Mouse (Mus musculus) skeletal muscle tissue, postnatal 0 days (tissue): ENCODE data around the gene Cxcr2. TPM values are rescaled to one million over a fixed set of nuclear protein-coding genes. Genes with fewer than 3 reads are reported as not detected.

ENCODE experiments used
- microRNA counts: library from miRNA; unstranded; fragments of <30 nt; microRNA quantifications from one replicate; lab custom pipeline; 2015
- microRNA-seq, 2 experiments: library from miRNA; unstranded; fragments of <30 nt; microRNA quantifications; one replicate each; pipeline ENCODE4; 2016
- polyA plus RNA-seq: library from polyadenylated mRNA; unstranded; fragments of >200 nt; fragmentation: Nextera tagmentation; extraction: Ambion mirVana; gene quantifications from 2 replicates; pipeline ENCODE4 v1.2.1, GENCODE M21; 2015

Gene Cxcr2
- polyA plus RNA-seq = 0.15 and 0.21 TPM in 2 replicates

DNA sequence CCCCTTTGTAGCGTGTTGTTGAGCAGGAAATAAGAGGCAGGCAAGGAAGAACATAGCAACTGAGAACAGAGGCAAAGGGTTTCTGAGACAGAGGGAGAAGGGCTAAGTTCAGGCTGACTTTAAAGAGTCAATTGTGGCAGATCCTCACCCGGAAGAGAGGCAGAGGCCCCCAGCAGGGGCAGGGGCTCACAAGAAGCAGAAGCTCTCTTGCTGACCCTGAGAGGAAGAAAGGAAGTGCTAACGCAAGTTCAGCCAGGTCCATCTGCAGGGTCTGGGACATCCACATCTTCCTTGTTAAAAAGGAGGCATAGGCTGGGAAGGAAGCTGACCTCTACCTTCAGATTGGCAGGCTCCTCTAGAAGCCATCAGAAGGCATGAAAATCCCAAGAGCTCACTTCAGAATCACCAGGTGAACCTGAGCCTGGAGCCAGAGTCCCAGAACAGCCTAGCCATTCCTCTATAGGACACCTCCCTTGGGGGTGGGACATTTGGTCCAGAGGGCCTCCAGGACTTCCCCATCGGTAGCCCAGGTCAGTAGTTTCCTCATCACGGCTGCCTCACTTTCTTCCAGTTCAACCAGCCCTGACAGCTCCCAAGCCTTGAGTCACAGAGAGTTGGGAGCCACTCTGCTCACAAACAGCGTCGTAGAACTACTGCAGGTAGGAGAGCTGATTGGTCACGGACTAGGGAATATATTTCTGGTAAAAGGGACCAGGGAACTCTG lies at the start of gene Cxcr2:
Gene Cxcr2, plus strand, starts transcription at position 529 of the 724 bp plus-strand sequence.

DNA sequence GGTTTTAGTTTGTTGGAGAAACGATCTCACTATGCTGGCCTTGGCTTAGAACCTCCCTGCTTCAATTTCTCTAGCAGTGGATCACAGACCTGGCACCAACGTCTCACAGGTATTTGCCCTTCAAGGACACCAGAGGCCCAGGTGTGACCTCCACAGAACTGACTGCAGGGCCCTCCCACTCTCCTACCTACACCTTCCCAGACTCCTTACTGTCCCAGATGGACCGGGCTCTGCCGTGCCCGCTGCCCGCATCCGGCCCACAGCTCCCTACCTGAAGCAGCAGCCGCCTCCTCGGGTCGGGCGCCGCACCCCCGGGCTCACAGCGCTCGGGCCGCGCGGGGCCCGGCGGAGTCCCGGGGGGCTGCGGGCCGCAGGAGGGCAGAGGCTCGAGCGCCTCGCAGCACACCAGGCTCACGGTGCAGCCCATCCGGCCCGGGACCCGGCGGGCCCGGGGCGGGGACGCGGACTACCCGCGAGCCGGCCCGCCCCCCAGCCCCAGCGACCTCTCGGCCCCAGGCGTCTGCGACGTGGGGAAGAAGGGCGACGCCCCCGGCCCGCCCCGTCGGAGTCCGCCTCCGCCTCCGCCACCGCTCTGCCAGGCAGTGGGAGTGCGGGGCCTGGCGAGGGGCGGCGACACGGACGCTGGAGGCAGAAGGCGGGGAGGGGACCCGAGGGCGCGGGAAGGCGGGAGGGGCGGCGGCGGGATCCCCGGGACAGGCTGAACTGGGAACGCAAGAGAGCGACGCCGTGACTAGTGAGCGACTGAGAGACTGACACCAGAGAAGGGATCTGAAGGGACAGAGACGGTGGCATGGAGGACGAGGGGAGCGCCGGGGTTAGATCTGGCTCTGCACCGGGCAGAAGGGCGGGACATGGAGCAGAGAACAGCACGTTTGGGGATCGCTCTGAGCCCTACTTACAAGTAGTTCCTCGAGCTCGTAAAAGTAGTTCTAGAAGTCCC lies 29.5 kb upstream of the Cxcr2 start, which contains the start of gene Tns1:
Gene Tns1, minus strand, starts transcription at position 429 of the 961 bp plus-strand sequence.

DNA sequence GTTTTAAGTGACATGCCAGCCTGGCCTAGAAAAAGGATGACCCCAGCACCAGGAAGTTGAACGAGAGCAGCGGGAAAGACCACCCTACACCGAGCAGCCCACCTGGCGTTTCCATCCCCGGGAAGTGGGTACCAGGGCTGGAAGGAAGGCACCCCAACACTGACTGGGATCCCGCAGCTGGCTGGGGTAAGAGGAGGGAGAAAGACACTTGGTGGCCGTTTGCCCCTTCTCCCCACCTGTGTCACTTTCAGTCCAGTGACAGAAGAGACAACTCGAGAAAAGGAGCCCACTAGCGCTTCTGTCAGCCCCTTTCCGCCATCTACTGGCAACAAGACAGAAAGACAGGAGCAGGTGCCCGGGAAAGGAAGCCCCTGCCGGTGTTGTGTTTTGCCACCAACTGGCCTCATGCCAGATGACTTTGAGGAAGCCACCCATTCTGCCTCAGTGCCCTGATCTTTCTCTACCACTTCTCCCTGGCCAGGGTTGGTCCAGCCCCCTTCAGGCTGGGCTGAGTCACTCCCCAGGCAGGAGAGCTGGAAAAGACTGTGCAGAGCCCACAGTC lies 28.7 kb upstream of the Cxcr2 start, which contains the start of gene Rufy4:
Gene Rufy4, plus strand, starts transcription at position 551 of the 562 bp plus-strand sequence.

DNA sequence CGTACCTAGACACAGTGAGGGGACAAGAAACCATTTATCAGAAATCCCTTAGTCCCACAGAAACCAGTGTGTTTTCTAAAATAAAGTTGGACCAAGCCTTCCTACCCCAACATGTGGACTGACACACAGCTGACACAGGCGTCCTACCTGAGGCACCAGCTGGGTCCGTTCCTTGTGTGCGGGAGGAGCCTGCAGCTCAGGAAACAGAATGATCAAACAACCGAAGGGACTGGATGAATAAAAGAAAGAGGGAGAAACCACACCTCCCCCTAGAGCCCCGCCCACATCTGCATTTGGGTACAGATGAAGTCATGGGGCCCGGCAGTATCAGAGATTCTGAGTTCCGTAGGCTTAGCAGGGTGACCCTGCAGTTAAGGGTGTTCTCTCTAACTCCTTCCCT lies 40.7 kb downstream of the Cxcr2 start, which contains the start of gene Cxcr1:
Gene Cxcr1, minus strand, starts transcription at position 187 of the 400 bp plus-strand sequence.

MicroRNAs within 50 kb of the gene (microRNA counts, 519-probe panel; counts per million panel counts)
- microRNA mmu-miR-1928 (lab: Ali Mortazavi, UCI) = 296 counts per million, percentile 58 among the panel's probes with 10 or more counts

Small RNA genes lying within 50 kb of the gene (microRNA-seq; reads per million reads assigned to microRNA genes)
- 0 reads per million in 2 experiments for gene Mir1928

Other genes starting within 250 kb of the Cxcr2 start
- gene Tns1, start 29.5 kb upstream of the Cxcr2 start, polyA plus RNA-seq = 72.8 and 77.0 TPM in 2 replicates
- 0.10 and 0.51 TPM in 2 replicates for gene Rufy4, start 28.4 kb upstream of the Cxcr2 start, polyA plus RNA-seq
- gene Cxcr1, start 40.6 kb downstream of the Cxcr2 start, polyA plus RNA-seq = not detected in 2 replicates
- 211 and 255 TPM in 2 replicates for gene Arpc2, start 82.1 kb downstream of the Cxcr2 start, polyA plus RNA-seq
- 0.13 TPM in 1 of 2 replicates, not detected in the other for gene Gpbar1, start 124.6 kb downstream of the Cxcr2 start, polyA plus RNA-seq
- gene Aamp, start 130.7 kb downstream of the Cxcr2 start, polyA plus RNA-seq = 152 and 164 TPM in 2 replicates
- 167 and 186 TPM in 2 replicates for gene Pnkd, start 130.9 kb downstream of the Cxcr2 start, polyA plus RNA-seq
- 62.1 and 64.5 TPM in 2 replicates for gene Tmbim1, start 151.6 kb downstream of the Cxcr2 start, polyA plus RNA-seq
- gene Catip, start 208.1 kb downstream of the Cxcr2 start, polyA plus RNA-seq = 0.60 and 0.67 TPM in 2 replicates
- 2.5 and 4.1 TPM in 2 replicates for gene Slc11a1, start 221.2 kb downstream of the Cxcr2 start, polyA plus RNA-seq
- 45.5 and 48.2 TPM in 2 replicates for gene Ctdsp1, start 237.5 kb downstream of the Cxcr2 start, polyA plus RNA-seq